ENCODE assay signal across 8 mouse cellular contexts in the genomic region with DNA sequence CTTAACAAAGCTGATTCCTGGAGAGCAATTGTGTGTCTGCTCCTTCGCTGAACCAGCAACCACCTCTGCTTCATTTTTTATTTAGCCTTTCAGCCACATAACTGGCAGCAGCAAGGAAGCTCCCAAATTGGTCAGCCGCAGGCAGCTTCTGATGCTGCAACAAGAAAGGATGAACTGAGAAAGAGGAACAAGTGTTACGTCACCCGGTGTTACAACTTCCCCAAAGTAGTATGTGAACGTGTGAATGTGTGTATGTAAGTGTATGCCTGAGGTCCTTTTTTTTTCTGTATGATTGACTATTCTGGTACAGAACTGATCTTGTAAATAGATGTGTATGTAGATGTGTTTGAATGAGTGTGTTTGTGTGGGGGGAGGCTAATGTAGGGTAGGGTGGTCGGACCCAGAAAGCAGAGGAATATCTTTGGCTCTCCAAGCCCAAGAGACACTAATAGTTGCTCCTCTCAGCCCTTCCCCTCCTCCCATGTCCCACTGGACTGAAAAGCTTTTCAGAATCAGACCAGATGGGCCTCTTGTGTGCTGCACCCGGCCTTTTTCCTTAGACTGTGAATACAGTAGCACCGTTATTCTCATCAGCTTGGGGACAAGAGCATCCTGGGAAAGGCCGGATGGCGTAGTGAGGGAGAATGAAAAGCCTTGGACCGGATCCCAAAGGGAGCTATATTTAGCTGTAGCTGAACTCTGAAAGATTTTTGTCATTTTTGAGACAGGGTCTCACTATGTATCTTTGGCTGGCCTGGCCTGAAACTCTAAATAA. TPM values are rescaled to one million over a fixed set of nuclear protein-coding genes. Genes with fewer than 3 reads are reported as not detected.
DNase-seq lines count a peak whose midpoint lies in the region; TF ChIP-seq lines count a peak whose summit lies in the region.

No protein-coding gene starts in this region.

- no peaks in the 10 kb centered on the region for H3K36me3 ChIP-seq in thymus, adult 2 months (ENCODE audit: control insufficient read depth, insufficient read depth, low read length)

- DNase-seq in kidney, postnatal 14 days = peak; percentile 32
- no peak for DNase-seq in kidney, adult 8-10 months
- DNase-seq in frontal cortex, adult 2 months (ENCODE audit: extremely low spot score in 1 of 2, low spot score in 1 of 2) = peak; percentile 41 to 57
- DNase-seq in layer of hippocampus, adult 18-20 months (ENCODE audit: low spot score in 2 of 2) = peak; percentile 35 to 75
- DNase-seq in monocyte, adult 2 months (ENCODE audit: low read depth in 1 of 2, low spot score in 2 of 2) = peak; percentile 43 to 54
- DNase-seq in thymus, postnatal 0 days (ENCODE audit: low spot score) = no peak
- DNase-seq in thymus, adult 2 months = no peak

- H3K4me1 ChIP-seq in brown adipose tissue, adult 24 weeks (ENCODE audit: control insufficient read depth, insufficient read depth, insufficient read length, low read length) = peaks cover 4% of the 10 kb centered on the region; the same call in 1 of the 2 replicates
- no peaks in the 10 kb centered on the region for H3K4me1 ChIP-seq in thymus, adult 2 months (replicated peaks; ENCODE audit: control insufficient read depth, insufficient read depth, low read length)

- no peak for TF ChIP-seq POLR2A in thymus, adult 2 months (IDR thresholded peaks at IDR 0.05; ENCODE audit: control insufficient read depth, extremely low read depth, insufficient read depth, low read length, poor library complexity)

- no peak overlapping the region for H3K4me3 ChIP-seq in brown adipose tissue, adult 24 weeks (ENCODE audit: insufficient read depth, low read depth, low read length)
- no peak overlapping the region for H3K4me3 ChIP-seq in thymus, adult 2 months (ENCODE audit: control insufficient read depth, insufficient read depth, low read length)

- H3K27me3 ChIP-seq in thymus, adult 2 months (ENCODE audit: control insufficient read depth, insufficient read depth, low read length) = no peaks in the 10 kb centered on the region

- H3K27ac ChIP-seq in brown adipose tissue, adult 24 weeks (replicated peaks; ENCODE audit: low read depth, low read length) = peak overlapping the region; percentile 82
- H3K27ac ChIP-seq in thymus, adult 2 months (ENCODE audit: control insufficient read depth, insufficient read depth, low read length) = no peak overlapping the region

- no peak for TF ChIP-seq CTCF in thymus, adult 2 months (IDR thresholded peaks at IDR 0.05; ENCODE audit: borderline replicate concordance, control insufficient read depth, extremely low read depth, insufficient read depth, low read length, poor library complexity)

- WGBS in thymus, adult 2 months = 63% methylated on average over 11 of the region's 11 CpGs

RNA-seq across cellular contexts. Expression of gene Dennd5a, which starts 7.7 kb away (rescaled TPM):
- polyA plus RNA-seq in brown adipose tissue, adult 24 weeks (2012; ENCODE audit: insufficient read depth, insufficient read length, missing spikeins) = 94.7 and 95.4 TPM in 2 replicates
- polyA plus RNA-seq in frontal cortex, adult 2 months (2012; rRNA removed) = 220 and 223 TPM in 2 replicates
- total RNA-seq in layer of hippocampus, adult 18-20 months (2021) = 100 to 1,000 TPM; 215 to 216 TPM
- polyA plus RNA-seq in thymus, postnatal 0 days (2015; fragmentation: Nextera tagmentation; extraction: Ambion mirVana) = 9.4 and 9.5 TPM in 2 replicates
- 35.0 and 44.0 TPM in 2 replicates for polyA plus RNA-seq in thymus, adult 2 months (2012; rRNA removed)

RNA-seq across cellular contexts. Expression of gene Tmem41b, which starts 18.7 kb away (rescaled TPM):
- 39.6 and 66.6 TPM in 2 replicates for polyA plus RNA-seq in brown adipose tissue, adult 24 weeks (2012; ENCODE audit: insufficient read depth, insufficient read length, missing spikeins)
- polyA plus RNA-seq in frontal cortex, adult 2 months (2012; rRNA removed) = 37.6 and 42.3 TPM in 2 replicates
- total RNA-seq in layer of hippocampus, adult 18-20 months (2021) = 10 to 100 TPM; 47.0 to 49.1 TPM
- polyA plus RNA-seq in thymus, postnatal 0 days (2015; fragmentation: Nextera tagmentation; extraction: Ambion mirVana) = 47.7 and 48.8 TPM in 2 replicates
- polyA plus RNA-seq in thymus, adult 2 months (2012; rRNA removed) = 17.4 and 19.9 TPM in 2 replicates

RNA-seq across cellular contexts. Expression of gene Ipo7, which starts 50.1 kb away (rescaled TPM):
- polyA plus RNA-seq in brown adipose tissue, adult 24 weeks (2012; ENCODE audit: insufficient read depth, insufficient read length, missing spikeins) = 51.7 and 64.6 TPM in 2 replicates
- 46.6 and 49.4 TPM in 2 replicates for polyA plus RNA-seq in frontal cortex, adult 2 months (2012; rRNA removed)
- total RNA-seq in layer of hippocampus, adult 18-20 months (2021) = 100 to 1,000 TPM in 1 of 2 experiments, 10 to 100 TPM in 1; 93.8 to 104 TPM
- polyA plus RNA-seq in thymus, postnatal 0 days (2015; fragmentation: Nextera tagmentation; extraction: Ambion mirVana) = 24.6 and 27.0 TPM in 2 replicates
- 25.6 and 38.0 TPM in 2 replicates for polyA plus RNA-seq in thymus, adult 2 months (2012; rRNA removed)

Comparison
In these comparisons a context has a peak if more than half of its experiments do, and no peak if none do; other contexts are left out.
1. DNase-seq: peak in kidney, postnatal 14 days (single experiment), frontal cortex, adult 2 months (2 of 2), layer of hippocampus, adult 18-20 months (2 of 2) and monocyte, adult 2 months (2 of 2); none in kidney, adult 8-10 months (0 of 2), thymus, postnatal 0 days (single experiment) and thymus, adult 2 months (single experiment).